Mouse (Mus musculus) ES-E14 (cell line): ENCODE results near the gene Gab1.

Source experiments
- HCFC1 ChIP-seq: IDR thresholded peaks from 2 replicates; pipeline ENCODE4 v1.6.1; 2012; ENCODE audit warnings: low read length, inconsistent platforms, borderline replicate concordance; ENCODE audit not compliant: insufficient read depth
- MAFK ChIP-seq: IDR thresholded peaks from 2 replicates; pipeline ENCODE4 v1.6.1; 2014; ENCODE audit warnings: mild to moderate bottlenecking, low read depth, low read length, inconsistent platforms; ENCODE audit not compliant: insufficient read depth
- ZC3H11A ChIP-seq: IDR thresholded peaks from 2 replicates; pipeline ENCODE4 v1.6.1; 2012; ENCODE audit warnings: low read depth, mild to moderate bottlenecking, inconsistent platforms, low read length, borderline replicate concordance
- ZNF384 ChIP-seq: IDR thresholded peaks from 2 replicates; pipeline ENCODE4 v1.6.1; 2012; ENCODE audit warnings: low read depth, low read length, inconsistent platforms

DNA sequence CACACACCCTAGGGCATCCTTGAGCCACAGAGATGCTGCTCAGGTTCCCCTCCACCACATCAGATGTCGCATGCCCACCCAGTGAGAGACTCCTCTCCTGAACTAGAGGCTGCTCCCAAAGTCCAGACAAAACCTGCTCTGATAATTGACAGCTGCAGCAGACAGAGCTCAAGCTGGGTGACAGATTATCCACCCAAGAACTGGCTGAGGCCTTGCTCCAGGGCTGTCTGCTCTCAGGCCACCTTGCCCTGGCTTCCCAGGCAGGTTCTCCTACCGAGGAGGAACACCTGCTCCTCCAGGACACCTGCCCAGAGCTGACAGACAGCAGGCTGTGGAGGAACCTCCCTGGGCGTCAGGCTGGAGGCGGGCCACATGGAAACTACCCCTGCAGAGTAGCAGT is 7.6 kb downstream of the Gab1 start:
- TF ChIP-seq HCFC1 (no peak), MAFK (no peak), ZC3H11A (no peak), ZNF384 (no peak)
